Mouse (Mus musculus) layer of hippocampus, adult 9-11 months (tissue): ENCODE results near the gene Speg.

ENCODE experiments used
- DNase-seq: peaks from one replicate; pipeline ENCODE4 v3.0.0; 2022

Speg gene

DNA sequence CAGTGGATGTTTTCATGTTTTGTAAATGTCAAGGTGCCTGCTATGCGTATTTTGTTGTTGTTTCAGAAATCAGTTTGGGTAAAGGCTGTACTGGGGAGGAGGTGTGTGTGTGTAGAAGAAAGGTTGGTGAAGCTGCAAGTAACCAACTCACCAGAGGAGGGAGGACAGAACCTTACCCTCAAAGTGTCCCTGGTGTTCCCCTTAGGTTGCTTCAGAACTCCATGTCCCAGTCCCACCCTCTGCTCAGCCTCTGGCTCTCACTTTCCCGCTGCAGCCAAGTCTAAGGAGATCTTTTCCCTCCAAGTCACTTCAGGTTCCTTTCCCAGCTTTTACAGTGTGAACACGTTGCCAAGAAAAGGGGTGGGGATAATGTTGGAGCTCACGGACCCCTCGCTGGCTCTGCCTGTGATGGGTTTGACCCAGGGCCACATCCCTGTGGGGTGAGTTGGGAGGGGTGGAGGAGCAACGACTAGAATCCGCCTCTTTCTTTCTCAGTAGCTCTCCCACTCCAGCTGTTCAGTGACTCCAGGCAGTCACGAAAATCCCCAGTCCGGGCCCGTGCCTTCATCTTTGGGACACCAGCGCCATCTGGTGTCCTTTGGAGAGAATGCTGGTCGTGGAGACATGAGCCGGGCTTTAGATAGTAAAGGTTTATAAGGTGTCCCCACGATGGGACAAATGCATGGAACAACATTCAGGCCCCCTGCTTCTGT, 92.3 kb downstream of the Speg start:
- peak; percentile 74 for DNase-seq

DNA sequence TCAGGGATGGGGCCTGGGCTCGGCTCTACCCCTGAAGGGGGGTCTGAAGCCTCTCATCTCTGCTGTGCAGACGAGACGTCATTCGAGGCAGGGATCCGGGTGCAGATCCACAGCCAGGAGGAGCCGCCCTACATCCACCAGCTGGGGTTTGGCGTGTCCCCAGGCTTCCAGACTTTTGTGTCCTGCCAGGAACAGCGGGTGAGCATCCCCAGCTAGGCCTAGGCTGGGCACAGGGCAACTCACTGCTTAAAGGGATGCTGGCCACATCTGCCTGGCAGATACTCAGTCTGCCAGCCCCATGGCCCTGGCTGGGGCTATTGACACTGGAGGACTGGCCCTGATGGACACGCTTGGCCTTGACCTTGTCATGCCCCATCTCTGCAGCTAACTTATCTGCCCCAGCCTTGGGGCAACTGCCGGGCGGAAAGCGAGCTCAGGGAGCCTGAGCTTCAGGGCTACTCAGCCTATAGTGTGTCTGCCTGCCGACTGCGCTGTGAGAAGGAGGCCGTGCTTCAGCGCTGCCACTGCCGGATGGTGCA, 94.3 kb downstream of the Speg start:
- no peak for DNase-seq

DNA sequence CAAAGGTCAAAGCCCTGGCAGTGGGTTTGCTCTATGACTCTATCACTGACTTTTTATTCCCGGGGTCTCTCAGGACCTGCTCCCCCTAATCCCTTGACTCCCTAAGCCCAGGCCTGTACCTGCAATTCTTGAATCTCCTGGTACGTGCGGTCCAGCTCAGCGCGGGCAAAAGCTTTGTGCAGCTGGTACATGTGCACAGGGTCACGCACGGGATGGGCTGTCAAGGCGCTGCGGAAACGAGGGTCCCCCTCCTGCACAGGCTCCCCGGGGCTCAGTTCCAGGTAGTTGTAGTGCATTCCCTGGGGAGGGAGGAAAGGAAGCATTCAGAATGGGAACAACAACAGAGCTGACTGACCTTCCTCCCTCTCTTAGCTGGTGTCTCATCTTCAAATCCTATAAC, 101.3 kb downstream of the Speg start:
- no peak for DNase-seq

DNA sequence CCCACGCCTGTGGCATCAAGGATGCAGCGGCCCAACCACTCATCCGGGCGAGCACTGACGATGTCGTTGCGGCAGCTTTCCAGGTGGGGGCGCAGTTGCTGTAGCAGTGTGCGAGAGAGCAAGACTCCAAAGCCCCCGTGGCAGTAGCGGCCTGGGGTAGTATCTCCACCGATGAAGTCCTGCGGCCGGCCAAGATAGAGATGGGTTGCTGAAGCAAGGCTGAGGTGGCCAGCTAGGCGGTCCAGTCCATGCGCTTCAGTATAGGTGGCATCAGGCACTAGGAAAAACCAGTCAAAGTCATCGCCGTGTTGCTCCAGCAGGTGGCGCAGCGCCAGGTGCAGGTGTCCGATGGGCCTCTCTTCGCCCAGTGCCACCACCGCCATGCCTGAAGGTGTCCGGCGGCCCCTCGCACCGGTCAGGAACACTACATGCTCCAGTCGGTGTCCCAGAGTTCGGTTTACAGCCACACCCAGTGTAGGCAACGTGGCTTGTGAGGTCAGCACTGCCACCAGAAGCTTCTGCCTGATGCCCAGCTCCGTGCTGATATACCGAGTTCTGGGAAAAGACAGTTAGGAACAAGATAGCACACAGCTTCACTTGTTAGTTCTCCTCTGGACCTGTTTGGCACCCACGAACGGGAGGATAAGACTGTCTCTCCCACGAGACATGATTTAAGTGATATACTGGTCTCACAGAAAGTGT, 102.3 kb downstream of the Speg start:
- peak; percentile 78 for DNase-seq

DNA sequence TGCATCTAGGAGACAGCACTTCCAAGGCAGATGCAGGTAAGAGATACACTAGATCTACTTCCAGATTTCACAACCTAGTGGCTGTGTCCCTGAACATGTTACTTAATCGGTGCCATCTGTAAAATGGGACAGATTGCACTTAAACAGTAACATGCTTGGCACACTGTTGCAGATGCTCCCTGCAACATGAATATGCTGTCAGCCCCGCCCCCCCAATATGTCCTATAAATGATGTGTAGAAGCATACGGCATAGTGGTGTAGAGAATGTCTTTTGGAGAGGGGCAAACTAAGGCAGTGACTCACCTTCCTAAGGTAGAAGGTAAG, 102.8 kb downstream of the Speg start:
- DNase-seq = peak; percentile 53

DNA sequence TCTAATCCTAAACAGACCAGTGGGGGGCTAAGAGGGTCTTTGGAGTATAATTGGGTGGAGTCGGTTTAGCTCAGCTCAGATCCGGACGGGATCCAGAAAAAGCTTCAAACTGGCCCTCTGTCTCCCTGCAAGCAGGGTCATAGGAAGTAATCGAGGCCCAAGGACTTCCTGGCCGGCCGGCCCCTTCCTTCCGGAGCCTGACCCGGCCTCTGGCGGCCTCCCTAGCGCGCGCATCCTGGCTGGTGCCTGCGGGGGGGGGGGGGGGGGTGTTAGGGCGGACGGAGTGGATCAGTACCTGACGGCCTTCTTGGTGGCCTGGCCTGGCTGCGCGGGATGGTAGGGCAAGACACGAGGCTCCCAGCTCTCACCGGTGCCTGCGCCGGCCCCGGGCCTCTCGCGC, 103.4 kb downstream of the Speg start:
- DNase-seq = no peak

DNA sequence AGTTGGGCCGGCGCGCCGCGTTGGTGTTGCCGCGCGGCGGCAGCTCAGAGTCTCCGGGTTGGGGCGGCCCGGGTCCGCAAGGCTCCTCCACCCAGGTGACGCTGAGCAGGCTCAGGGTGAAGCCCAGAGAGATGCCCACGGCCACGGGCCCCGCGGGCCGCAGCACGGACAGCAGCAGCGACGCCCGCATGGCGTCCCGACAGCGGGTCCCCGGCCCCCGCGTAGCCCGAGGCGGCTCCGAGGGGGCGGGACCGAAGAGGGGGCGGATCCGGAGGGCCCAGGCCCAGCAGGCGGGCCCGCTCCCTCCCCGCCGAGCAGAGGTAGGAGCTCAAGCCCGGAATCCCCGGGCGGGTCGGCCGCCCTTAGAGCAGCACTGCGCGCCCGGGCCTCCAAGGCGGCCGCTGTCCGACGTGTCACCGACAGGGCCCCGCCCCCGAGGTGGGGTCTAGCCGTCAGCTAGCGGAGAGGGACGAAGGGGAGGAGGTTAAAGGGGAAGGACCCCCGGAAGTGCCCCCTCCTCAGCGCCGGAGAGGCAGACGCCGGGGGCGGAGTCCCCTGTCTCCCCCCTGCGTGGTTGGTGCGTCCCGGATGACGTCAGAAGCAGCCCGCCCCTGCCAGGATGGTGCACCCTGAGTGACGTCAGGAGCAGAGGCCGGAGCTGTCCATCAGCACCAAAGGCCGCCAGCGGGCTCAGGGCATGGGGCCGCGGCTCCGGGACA, 104.0 kb downstream of the Speg start, which contains the start of the genes Chpf and Tmem198:
Gene Chpf (minus strand): TSS at position 392 of the 719 bp plus-strand sequence.
Gene Tmem198 (plus strand): TSS at position 617 of the 719 bp plus-strand sequence.
- DNase-seq = peak; percentile 97

DNA sequence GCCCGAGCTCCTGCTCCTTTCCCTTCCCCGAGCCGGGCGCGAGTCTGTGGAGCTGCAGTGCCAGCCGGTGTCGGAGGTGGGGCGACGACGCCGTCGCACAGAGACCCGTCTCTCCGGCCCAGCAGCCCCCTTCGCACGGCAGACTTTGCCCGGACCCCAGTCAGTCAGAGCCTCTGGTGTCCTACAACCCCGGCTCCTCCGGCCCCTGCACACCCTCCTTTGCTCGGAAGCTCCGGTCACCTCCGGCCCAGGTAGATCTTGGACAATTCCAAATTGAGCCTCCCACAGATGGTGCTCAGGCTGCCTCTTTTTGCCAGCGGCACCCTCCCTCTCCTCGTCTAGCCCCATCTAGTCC, 104.5 kb downstream of the Speg start:
- no peak for DNase-seq

DNA sequence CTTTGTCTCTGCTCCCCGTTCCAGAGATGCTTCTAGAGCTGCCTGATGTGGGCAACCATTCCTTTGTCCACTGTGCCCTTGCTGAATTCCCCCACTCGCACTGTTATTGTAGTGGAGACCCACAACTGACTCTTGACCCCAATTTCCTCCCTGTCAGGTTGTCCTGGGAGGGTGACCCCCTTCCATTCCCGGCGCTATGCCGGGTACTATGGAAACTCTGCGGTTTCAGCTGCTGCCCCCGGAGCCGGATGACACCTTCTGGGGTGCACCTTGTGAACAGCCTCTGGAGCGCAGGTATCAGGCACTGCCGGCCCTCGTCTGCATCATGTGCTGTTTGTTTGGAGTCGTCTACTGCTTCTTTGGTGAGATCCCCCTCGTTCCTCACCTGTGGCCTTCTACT, 104.9 kb downstream of the Speg start:
- DNase-seq = no peak

DNA sequence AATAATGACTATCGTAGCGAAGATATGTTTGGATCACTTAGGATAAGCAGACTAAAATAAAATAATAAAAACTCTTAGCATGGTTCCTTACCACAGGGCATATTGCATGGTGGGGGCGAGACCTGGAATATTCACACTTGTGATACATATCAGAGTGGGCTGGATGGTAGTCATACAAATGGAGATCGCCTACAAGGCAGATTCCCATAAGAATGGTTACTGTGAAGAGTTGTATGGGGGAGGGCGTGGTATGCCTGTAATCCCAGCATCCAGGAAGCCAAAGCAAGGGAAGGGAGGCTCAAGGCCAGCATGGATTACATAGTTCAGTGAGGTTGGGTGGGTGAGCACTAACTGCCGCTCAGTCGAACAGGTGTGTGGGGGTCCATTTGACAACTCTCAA, 105.6 kb downstream of the Speg start:
- peak; percentile 61 for DNase-seq
